Mouse (Mus musculus) liver, embryonic 14.5 days (tissue): ENCODE data around the gene Tgm7.

ENCODE experiments used
- CTCF ChIP-seq: IDR thresholded peaks from 2 replicates; pipeline ENCODE4 v1.5.1; 2016; ENCODE audit warnings: antibody characterized with exemption, low read depth, control low read depth
- EP300 ChIP-seq: IDR thresholded peaks from 2 replicates; pipeline ENCODE4 v1.6.1; 2016; ENCODE audit warnings: antibody characterized with exemption, low read depth

DNA sequence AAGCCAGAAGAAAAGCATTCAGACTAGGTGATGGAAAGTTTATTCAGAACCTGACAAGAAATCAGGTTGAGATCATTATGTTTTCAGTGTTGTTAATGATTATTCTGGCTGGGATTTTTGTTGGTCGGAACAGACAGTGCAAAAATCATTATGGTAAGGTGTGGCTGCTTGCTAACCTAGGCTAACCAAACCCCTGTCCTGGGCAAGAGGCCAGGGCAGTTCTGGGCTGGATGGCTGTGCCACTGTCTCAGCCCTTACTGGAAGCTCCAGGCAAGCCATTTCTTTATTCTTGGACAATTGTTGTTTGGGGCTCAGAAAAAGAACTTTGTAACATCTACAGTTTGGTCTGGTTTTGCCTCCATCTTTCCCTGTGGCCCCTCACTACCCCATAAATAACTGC is 17.9 kb upstream of the Tgm7 start:
- TF ChIP-seq CTCF, result no peak
- TF ChIP-seq EP300, result no peak
